Mouse (Mus musculus): ENCODE measurements around the gene 5430403G16Rik. TPM values are rescaled to one million over a fixed set of nuclear protein-coding genes. Genes with fewer than 3 reads are reported as not detected.

Gene 5430403G16Rik
- 0.65 and 0.99 TPM in 2 replicates for polyA plus RNA-seq (2021; fragmentation: Nextera tagmentation)
- long read RNA-seq, experiment 1, partial matches to known transcripts, result 0 of 5 reads
- long read RNA-seq, experiment 1, other reads (novel, unspliced or antisense), result 2 of 5 reads
- long read RNA-seq, experiment 2, partial matches to known transcripts, result 0 of 1 reads
- long read RNA-seq, experiment 2, other reads (novel, unspliced or antisense), result 0 of 1 reads

DNA sequence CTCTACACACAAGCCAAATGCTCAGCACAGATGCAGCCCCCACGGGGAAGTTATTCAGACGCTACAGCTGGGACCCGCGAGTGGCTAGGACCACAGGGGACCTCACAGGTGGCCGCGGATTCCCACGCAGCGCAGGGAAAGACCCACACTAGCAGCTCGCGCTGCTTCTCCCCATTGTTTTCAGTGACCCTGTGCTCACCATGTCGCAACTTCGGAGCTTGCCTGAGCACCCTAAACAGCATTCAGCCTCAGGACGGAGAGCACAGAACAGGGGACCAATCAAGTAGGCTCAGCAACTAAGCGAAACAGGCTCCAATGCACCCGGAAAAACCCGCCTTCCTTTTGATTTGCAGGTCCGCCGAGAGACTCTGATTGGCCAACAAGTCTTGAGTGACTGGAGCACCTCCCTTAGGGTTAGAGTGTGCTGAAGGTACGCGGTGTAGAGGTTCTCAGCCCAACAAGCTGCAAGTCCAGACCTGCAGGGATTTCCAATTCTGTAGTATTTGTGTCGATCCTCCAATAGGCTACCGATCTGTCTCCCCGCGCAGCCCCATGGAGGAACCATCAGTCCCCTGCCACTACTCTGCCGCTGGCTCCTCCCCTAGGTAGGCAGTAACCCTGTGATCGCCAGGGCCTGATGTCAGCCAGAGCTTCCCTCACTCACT lies at the start of gene 5430403G16Rik:
5430403G16Rik (minus strand) TSS at position 505 of the 665 bp plus-strand sequence.

Other genes with a start within 250 kb of the 5430403G16Rik start
- gene Crlf2, start 132.0 kb downstream of the 5430403G16Rik start, polyA plus RNA-seq (2021; fragmentation: Nextera tagmentation), result 6.1 and 19.5 TPM in 2 replicates
- gene 4930522L14Rik, start 60.8 kb upstream of the 5430403G16Rik start, polyA plus RNA-seq (2021; fragmentation: Nextera tagmentation), result 2.2 and 3.6 TPM in 2 replicates
- gene Gm15446, start 232.4 kb upstream of the 5430403G16Rik start, polyA plus RNA-seq (2021; fragmentation: Nextera tagmentation), result 11.3 and 12.5 TPM in 2 replicates

All from left cerebral cortex, adult 6 months (tissue).